Mouse (Mus musculus): ENCODE results near the gene Gm9508. TPM values are rescaled to one million over a fixed set of nuclear protein-coding genes. Genes with fewer than 3 reads are reported as not detected.
"Not testable (repeated sequence)": the region's sequence is repeated elsewhere in the genome, so short reads cannot be mapped to it uniquely, and the experiment has no call there.

The Gm9508 gene
- total RNA-seq (2015; ENCODE audit: low replicate concordance) (not detected in 2 replicates), total RNA-seq (2017; ENCODE audit: low replicate concordance) (not detected in 2 replicates)

DNA sequence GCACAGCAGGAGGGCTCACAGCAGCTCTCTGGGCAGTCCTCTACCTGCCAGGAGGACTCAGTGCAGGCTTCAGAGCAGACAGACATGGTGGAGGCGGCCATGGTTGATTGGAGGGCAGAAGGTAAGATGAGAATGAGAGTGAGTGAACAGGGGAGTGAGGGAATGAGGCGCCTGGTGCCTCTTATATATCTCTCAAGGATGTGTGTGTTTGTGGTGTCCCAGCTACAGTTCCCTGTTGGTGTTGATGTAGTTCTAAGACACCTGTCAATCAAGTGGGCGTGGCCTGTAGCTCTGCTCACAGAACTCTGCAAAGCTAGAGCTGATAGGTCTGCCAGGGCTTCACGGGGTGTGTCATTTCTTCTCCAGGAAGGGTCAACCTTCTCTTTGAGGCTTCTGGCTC is at the start of gene Gm9508:
Gm9508 (minus strand) TSS at position 101 of the 400 bp plus-strand sequence.
- no peak for ATAC-seq (replicated peaks; ENCODE audit: low FRiP score, poor library complexity, severe bottlenecking)

DNA sequence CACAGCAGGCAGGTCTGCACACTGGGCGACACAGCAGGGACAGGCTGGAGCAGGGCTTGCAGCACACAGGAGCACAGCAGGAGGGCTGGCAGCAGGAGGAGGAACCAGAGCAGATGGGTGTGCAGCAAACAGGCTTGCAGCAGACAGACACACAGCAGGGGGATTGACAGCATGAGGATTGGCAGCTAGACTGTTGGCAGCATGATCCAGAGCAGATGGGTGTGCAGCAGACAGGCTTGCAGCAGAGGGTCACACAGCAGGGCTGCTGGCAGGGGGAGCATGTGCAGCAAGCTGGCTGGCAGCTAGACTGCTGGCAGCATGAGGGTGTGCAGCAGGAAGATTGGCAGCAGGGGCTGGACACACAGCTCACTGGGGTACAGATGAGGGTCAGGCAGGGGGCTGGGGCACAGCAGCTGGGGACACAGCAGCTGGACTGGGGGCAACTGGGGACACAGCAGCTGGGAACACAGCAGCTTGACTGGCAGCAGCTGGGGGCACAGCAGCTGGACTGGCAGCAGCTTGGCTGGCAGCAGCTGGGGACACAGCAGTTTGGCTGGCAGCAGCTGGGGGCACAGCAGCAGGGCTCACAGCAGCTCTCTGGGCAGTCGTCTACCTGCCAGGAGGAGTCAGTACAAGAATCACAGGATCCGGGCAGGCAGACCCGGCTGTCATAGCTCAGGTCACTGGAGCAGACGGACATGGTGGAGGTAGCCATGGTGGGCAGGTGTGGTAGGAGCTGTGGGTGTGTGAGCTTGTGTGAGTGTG is 45.1 kb upstream of the Gm9508 start, which contains the start of gene Gm18596:
Gm18596 (minus strand) TSS at position 715 of the 765 bp plus-strand sequence.
- not testable (repeated sequence) for ATAC-seq (replicated peaks; ENCODE audit: low FRiP score, poor library complexity, severe bottlenecking)

DNA sequence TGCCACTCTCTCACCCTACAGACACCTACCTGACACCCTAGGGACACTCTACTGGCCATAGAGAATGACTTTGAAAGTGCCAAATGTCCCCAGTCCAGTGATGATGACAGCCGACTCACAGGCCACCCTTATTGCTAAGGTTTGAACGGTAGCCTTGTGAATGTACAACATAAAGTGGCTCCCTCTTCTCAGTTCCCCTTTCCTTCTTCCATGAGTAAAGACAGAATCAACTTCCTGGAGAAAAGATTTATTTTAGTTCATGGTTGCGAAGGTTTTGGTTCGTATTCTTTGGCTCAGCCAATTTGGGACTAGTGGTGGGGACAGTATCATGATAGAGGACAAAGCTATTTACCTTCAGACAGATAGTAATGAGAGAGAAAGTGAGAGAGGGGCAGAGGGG is 41.9 kb upstream of the Gm9508 start:
- ATAC-seq (replicated peaks; ENCODE audit: low FRiP score, poor library complexity, severe bottlenecking), result no peak

DNA sequence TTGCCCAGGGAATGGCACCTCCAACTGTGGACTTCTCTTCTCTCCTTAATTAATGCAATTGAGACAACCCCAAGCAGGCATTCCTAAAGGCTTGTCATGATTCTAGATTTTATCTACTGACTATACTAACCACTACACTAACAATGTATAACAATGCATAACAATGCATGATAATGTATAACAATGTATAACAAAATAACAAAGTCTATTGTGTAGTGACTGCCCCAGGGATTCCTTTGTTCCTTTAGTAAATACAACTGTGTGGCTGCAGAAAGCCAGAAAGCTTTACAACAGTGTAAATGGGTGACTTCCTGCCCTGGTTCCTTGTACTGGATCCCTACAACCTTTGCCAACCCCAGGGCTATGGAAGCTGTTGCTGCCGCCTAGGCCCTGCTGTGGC is 38.9 kb upstream of the Gm9508 start:
- ATAC-seq (replicated peaks; ENCODE audit: low FRiP score, poor library complexity, severe bottlenecking), result no peak

DNA sequence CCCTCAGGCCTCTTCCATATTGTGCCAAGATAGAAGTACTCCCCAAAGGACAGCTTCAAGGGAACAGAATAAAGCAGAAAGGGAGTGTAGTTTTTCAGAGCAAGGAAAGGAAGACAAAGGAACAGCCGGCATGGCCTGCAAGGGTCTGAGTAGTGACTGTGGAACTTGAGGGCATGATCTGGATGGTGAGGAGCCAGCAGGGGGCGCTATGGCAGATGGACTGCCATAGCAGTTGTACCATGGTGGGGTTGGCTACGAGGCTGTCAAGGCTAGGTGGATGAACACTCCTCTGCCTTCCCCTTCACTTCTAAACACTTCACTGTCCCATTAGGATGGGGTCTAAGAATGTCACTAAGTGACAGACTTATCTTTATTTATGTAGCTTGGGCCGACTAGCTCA is 32.2 kb upstream of the Gm9508 start:
- ATAC-seq (replicated peaks; ENCODE audit: low FRiP score, poor library complexity, severe bottlenecking), result no peak

DNA sequence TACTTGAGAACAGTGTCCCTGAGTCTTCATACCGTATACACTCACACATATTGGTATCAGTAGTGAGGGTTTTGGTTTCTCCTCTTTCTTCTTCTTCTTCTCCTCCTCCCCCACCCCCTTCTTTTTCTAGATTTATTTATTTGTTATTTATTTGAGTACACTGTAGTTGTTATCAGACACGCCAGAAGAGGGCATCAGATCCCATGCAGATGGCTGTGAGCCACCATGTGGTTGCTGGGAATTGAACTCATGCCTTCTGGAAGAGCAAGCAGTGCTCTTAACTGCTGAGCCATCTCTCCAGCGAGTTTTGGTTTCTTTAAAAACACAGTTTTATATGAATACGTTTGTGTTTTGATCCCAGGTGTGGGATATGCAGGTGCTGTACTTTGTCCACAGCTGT is 31.2 kb upstream of the Gm9508 start:
- ATAC-seq (replicated peaks; ENCODE audit: low FRiP score, poor library complexity, severe bottlenecking), result no peak

DNA sequence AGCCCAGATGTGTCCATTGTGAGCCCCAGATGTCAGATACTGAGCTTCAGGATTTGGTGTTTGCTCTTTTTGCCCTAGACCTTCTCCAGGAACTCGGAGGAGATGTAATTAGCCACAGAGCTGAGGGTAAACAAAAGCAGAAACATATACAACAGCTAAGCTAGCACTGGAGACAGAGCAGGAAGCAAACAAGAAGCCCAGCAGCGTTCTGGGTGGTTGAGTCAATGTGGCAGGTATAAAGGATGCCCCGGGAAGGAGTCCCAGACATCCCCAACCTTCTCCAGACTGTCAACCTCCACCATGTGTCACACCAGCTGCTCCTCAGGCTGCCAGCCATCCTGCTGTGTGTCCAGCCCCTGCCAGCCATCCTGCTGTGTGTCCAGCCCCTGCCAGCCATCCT is 29.2 kb upstream of the Gm9508 start, which contains the start of gene Gm10100:
Gm10100 (plus strand) TSS at position 301 of the 400 bp plus-strand sequence.
- no peak for ATAC-seq (replicated peaks; ENCODE audit: low FRiP score, poor library complexity, severe bottlenecking)

DNA sequence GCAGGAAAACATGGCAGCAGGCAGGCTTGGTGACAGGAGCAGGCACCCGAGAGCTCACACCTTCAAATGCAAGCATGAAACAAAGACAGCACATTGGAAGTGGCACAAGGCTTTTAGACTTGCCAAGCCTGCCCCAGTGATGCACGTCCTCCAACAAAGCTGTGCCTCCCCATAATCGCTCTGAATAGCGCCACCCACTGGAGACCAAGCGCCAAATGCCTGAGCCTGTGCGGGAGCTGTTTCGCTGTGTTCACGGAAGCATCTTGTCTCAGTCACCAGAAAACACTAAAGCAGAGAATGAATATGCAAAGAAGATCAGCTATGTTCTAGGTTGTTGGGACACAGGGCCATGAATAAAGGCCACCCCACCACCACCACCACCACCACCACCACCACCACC is 27.8 kb upstream of the Gm9508 start:
- no peak for ATAC-seq (replicated peaks; ENCODE audit: low FRiP score, poor library complexity, severe bottlenecking)

DNA sequence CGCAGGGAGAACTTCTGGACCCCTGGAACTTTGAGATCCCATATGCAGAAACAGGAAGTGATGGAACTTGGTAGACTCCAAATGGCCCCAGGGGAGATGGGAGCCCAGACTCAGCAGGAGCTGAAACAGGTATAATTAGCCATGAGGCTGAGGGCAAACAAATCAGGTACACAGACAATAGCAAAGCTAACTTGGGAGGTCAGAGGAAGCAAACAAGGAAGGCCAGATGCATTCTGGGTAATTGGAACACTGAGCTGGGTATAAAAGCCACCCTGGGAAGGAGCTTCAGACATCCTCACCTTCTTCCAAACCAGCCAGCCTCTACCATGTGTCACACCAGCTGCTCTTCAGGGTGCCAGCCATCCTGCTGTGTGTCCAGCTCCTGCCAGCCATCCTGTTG is 23.3 kb upstream of the Gm9508 start, which contains the start of gene Krtap12-1:
Krtap12-1 (plus strand) TSS at position 301 of the 400 bp plus-strand sequence.
- ATAC-seq (replicated peaks; ENCODE audit: low FRiP score, poor library complexity, severe bottlenecking), result not testable (repeated sequence)

DNA sequence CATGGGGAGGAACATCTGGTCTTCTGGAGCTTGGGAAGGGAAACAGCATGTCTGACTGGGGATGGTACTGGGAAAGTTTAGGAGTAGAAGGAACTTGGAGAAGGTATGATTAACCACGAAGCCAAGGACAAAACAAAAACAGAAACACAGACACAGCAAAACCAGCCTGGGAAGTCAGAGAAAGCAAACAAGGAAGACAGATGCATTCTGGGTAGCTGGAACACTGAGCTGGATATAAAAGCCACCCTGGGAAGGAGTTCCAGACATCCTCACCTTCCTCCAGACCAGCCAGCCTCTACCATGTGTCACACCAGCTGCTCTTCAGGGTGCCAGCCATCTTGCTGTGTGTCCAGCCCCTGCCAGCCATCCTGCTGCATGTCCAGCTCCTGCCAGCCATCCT is 18.5 kb upstream of the Gm9508 start, which contains the start of gene Gm10142:
Gm10142 (plus strand) TSS at position 301 of the 400 bp plus-strand sequence.
- ATAC-seq (replicated peaks; ENCODE audit: low FRiP score, poor library complexity, severe bottlenecking), result no peak

DNA sequence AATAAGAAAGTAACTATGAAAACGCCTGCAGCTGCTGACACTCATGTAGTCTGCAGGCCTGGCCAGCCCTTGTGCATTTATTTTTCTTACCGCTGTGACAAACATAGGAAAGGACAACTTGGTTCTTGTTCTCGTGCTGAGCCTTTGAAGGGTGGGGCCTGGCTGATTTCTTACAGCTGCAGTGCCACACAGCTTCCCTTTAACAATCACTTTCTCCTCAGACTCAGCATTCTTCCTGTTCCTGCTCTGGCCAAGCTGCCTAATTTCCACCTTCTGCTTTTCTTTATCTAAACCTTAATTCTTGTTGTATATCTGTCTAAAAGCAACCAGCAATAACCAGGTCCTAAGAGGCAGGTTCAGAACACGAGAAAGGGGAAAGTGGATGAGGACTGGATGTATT is 16.7 kb upstream of the Gm9508 start:
- no peak for ATAC-seq (replicated peaks; ENCODE audit: low FRiP score, poor library complexity, severe bottlenecking)

DNA sequence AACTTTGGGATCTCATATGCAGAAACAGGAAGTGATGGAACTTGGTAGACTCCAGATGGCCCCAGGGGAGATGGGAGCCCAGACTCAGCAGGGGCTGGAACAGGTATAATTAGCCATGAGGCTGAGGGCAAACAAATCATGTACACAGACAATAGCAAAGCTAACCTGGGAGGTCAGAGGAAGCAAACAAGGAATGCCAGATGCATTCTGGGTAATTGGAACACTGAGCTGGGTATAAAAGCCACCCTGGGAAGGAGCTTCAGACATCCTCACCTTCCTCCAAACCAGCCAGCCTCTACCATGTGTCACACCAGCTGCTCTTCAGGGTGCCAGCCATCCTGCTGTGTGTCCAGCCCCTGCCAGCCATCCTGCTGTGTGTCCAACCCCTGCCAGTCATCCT is 14.1 kb upstream of the Gm9508 start, which contains the start of gene Gm10024:
Gm10024 (plus strand) TSS at position 301 of the 400 bp plus-strand sequence.
- ATAC-seq (replicated peaks; ENCODE audit: low FRiP score, poor library complexity, severe bottlenecking), result not testable (repeated sequence)

DNA sequence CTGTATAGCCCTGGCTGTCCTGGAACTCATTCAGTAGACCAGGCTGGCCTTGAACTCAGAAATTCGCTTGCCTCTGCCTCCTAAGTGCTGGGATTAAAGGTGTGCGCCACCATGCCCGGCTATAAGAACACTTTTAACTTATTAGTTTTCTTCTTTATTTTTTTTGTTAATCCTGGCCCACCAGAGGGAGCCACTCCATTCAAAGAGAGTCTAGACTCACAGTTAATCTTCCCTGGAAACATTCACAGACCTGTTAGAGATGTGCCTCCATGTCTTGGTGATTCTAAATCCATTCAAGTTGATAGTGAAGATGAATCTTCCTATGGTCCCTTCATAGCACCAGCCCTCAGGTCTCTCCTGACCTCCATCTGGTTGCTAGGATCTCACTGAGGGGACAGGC is 12.8 kb upstream of the Gm9508 start:
- ATAC-seq (replicated peaks; ENCODE audit: low FRiP score, poor library complexity, severe bottlenecking), result no peak

DNA sequence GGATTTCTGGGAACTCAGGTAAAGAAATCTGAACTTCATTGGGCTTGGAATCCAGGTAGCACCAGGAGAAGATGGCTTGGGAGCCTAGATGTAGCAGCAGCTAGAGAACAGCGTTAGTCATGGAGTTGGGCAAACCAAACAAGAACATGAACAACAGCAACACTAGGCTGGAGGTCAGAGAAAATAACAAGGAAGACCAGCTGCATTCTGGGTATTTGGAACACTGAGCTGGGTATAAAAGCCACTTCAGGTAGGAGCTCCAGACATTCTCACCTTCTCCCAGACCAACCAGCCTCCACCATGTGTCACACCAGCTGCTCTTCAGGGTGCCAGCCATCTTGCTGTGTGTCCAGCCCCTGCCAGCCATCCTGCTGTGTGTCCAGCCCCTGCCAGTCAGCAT is 9.3 kb upstream of the Gm9508 start, which contains the start of gene Gm10272:
Gm10272 (plus strand) TSS at position 301 of the 400 bp plus-strand sequence.
- ATAC-seq (replicated peaks; ENCODE audit: low FRiP score, poor library complexity, severe bottlenecking), result no peak

DNA sequence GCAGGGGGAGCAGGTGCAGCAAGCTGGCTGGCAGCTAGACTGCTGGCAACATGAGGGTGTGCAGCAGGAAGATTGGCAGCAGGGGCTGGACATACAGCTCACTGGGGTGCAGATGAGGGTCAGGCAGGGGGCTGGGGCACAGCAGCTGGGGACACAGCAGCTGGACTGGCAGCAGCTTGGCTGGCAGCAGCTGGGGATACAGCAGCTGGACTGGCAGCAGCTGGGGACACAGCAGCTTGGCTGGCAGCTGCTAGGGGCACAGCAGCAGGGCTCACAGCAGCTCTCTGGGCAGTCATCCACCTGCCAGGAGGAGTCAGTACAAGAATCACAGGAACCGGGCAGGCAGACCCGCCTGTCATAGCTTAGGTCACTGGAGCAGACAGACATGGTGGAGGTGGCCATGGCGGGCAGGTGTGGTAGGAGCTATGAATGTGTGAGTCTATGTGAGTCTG is 6.7 kb downstream of the Gm9508 start, which contains the start of gene Gm19402:
Gm19402 (minus strand) TSS at position 402 of the 452 bp plus-strand sequence.
- ATAC-seq (replicated peaks; ENCODE audit: low FRiP score, poor library complexity, severe bottlenecking), result not testable (repeated sequence)

DNA sequence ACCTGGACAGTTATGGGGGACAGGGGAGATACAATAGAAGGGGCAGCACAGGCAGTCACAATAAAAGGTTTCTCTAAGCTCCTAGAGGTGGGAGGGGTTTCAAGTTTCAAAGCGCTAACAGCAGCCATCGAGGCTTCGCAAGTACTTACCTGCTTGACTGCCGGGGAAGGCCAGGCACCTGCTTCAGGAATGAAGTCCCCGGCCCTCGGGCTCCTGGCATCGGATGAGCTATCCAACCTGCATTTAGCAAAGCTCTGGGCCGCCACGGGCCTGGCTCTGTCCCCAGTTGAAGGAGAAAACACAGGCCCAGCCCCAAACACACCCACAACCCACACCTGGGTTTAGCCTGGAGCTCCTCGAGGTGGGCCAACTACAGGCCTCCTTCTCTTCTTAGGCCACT is 10.0 kb downstream of the Gm9508 start:
- no peak for ATAC-seq (replicated peaks; ENCODE audit: low FRiP score, poor library complexity, severe bottlenecking)

DNA sequence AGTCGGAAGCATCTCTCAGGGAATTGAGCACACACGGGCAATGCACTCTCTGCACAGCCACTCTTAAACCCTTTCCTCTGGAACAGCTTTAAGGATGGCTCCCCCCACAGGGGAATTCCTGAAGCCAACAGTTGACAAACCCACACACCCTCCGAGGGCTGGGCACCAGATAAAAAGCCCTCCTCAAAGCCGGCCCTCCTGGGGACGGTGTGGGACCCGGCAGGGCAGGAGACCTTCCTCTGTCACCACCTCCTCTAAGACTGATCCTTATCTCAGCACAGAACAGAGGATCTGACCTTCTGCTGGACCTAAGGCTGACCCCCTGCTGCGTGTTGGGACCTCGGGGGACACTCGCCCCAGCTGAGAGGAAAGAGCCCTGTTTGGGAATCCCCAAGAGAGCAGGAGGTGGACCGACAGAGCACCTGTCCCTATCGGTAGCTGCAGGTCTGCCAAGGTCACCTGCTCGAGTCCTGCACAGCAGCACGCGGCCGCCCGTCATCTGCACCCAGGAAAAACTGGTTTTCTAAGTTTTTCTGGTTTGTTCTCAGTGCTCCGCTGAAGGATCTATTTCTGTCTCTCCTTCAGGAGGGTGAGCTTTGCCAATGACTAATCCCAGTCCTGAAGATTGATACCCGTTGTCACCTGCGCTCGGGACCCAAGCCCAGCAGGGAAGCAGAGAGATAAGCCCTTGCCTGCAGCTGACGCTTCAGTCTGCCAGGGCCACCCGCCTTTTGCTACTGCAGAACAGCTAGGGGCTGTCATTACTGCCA is 11.0 kb downstream of the Gm9508 start, which contains the start of gene Tspear:
Tspear (plus strand) TSS at position 675 of the 770 bp plus-strand sequence.
- no peak for ATAC-seq (replicated peaks; ENCODE audit: low FRiP score, poor library complexity, severe bottlenecking)

DNA sequence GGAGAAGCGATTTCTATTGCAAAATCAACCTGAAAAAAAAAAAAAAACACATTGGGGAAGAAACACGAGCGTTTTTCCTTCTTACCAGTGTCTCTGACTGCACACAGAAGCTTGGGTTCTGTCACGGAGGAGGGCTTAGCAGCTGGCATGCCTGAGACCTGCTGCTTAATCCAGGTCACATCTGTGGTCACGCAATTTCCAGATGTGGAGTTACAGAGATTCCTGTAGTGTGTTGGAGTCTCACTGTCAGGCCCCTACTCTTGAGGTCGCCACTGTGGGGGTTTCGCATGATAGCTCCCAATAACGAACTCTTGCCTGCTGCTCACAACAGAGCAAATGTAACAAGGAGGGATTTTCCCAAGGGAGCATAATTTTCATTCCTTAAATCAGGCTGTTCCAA is 12.9 kb downstream of the Gm9508 start:
- ATAC-seq (replicated peaks; ENCODE audit: low FRiP score, poor library complexity, severe bottlenecking), result no peak

DNA sequence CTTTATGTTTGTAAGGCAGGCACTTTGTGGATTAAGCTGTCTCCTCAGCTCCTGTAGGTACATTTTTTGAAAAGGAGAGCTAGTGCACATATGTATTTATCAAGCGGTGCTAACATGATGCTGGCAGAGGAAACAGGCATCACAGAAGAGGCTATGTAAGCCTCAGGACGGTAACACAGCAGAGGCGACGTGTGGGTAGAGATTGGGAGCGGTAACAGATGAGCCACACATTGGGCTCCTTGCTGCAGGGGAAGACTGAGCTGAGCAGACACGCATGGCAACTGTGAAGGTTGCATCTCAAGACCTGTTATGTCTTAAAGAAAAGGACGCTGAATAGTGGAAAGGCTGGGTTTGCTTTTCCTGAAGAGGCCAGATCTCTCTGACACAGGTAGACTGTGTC is 14.0 kb downstream of the Gm9508 start:
- ATAC-seq (replicated peaks; ENCODE audit: low FRiP score, poor library complexity, severe bottlenecking), result no peak

DNA sequence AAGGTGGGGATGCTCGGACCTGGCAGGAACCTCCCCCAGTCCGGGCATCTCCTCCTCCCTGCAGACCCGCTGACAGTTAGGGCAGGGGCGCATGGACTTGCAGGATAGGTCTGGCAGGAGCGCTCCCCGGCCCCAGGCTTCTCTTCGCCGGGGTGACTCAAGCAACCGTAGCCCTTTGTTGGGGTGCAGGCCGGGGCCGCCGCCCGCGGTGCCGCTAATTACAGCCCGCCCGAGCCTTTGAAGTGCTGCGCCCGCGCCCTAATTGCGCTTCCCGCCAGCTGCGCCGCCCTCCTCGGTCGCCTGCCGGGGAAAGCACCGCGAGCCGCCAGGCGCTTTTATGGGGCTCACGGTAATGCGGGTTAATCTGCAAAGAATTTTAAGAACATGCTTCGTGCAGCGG is 19.5 kb downstream of the Gm9508 start:
- no peak for ATAC-seq (replicated peaks; ENCODE audit: low FRiP score, poor library complexity, severe bottlenecking)
